Mouse (Mus musculus) heart, postnatal 0 days (tissue): ENCODE measurements at regions not wholly inside any gene's neighbourhood (a gene's known extent, or its start where the extent isn't known, plus 50 kb on each side); places are given as distances from the start of the nearest gene placed in this dataset.

Source experiments
- CTCF ChIP-seq: IDR thresholded peaks from 2 replicates; pipeline ENCODE4 v1.5.1; 2016; ENCODE audit warnings: antibody characterized with exemption, control low read depth, low read depth
- EP300 ChIP-seq: IDR thresholded peaks from 2 replicates; pipeline ENCODE4 v1.6.1; 2016; ENCODE audit warnings: antibody characterized with exemption, low read depth

DNA sequence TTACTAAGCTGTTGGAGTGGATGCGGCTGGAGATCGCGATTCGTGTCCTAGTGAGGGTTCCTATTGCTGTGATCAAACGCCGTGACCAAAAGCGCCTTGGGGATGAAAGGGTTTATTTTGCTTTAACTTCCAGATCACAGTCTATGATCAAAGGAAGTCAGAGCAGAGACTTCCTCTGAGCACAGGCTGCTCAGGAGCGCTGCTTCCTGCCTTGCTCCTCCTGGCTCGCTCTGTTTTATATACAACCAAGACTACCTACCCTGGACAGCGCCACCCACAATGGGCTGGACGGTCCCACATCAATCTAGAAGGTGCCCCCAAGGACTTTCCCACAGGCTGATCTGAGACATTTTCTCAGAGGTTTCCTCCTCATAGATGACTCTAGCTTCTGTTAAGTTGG, 126.6 kb upstream of the Dlk1 start:
- TF ChIP-seq CTCF (no peak), EP300 (no peak)
